Mouse (Mus musculus) liver, postnatal 0 days (tissue): ENCODE data around the gene Umodl1.

ENCODE experiments used
- CTCF ChIP-seq: sonication (generic); IDR thresholded peaks from 2 replicates; pipeline ENCODE4 v1.5.1; 2016; ENCODE audit warnings: antibody characterized with exemption, low read depth
- EP300 ChIP-seq: IDR thresholded peaks from 2 replicates; pipeline ENCODE4 v1.6.1; 2016; ENCODE audit warnings: antibody characterized with exemption, low read depth, mild to moderate bottlenecking

- TF ChIP-seq CTCF (no peak), EP300 (no peak)
These were observed 48.2 kb downstream of the Umodl1 start for GRCm38 (mm10) chr17:31002613-31003012.
